8 mouse cellular contexts compared by ENCODE assay signal in genomic region chr16:64851563-64852362, GRCm38 (mm10). TPM values are rescaled to one million over a fixed set of nuclear protein-coding genes. Genes with fewer than 3 reads are reported as not detected.
DNase-seq lines count a peak whose midpoint lies in the region; ATAC-seq and TF ChIP-seq lines count a peak whose summit lies in the region.

Gene Zfp654 (minus strand): TSS chr16:64851652.
Gene Cggbp1 (plus strand): TSS chr16:64851996.

- DNase-seq in CD4-positive helper T cell, adult 2 months (ENCODE audit: low read depth, low spot score): peak; percentile 99
- DNase-seq in brain, embryonic 18.5 days (ENCODE audit: low read depth, low spot score): peak; percentile 99
- peak; percentile 100 for DNase-seq in kidney, postnatal 0 days (ENCODE audit: low spot score)
- peak; percentile 100 for DNase-seq in liver, embryonic 11.5 days (ENCODE audit: low spot score)
- peak; percentile 99 for DNase-seq in naive thymus-derived CD4-positive, alpha-beta T cell, adult 2 months (ENCODE audit: low read depth)

- H3K4me3 ChIP-seq in heart, embryonic 12.5 days: peak within 1 kb of the TSS; percentile 84
- H3K4me3 ChIP-seq in kidney, postnatal 0 days (replicated peaks; ENCODE audit: low read depth, low read length): peak within 1 kb of the TSS; percentile 87
- H3K4me3 ChIP-seq in liver, embryonic 11.5 days (ENCODE audit: low read depth, low read length): peak within 1 kb of the TSS; percentile 95
- peak within 1 kb of the TSS; percentile 94 for H3K4me3 ChIP-seq in stomach, embryonic 14.5 days (ENCODE audit: low read depth, low read length)

- peaks cover 13% of the 10 kb centered on the region; the same call in 1 of the 2 replicates for H3K4me1 ChIP-seq in heart, embryonic 12.5 days (replicated peaks)
- peaks cover 6% of the 10 kb centered on the region; the same call in 1 of the 2 replicates for H3K4me1 ChIP-seq in kidney, postnatal 0 days (replicated peaks; ENCODE audit: insufficient read depth, low read length)
- H3K4me1 ChIP-seq in liver, embryonic 11.5 days (replicated peaks; ENCODE audit: control insufficient read depth, insufficient read depth, low read length): peaks cover 7% of the 10 kb centered on the region
- peaks cover 13% of the 10 kb centered on the region for H3K4me1 ChIP-seq in stomach, embryonic 14.5 days (ENCODE audit: control insufficient read depth, insufficient read depth, low read length)

- no peaks in the 10 kb centered on the region for H3K27me3 ChIP-seq in heart, embryonic 12.5 days (replicated peaks)
- H3K27me3 ChIP-seq in kidney, postnatal 0 days (ENCODE audit: insufficient read depth, low read length): no peaks in the 10 kb centered on the region
- H3K27me3 ChIP-seq in liver, embryonic 11.5 days (replicated peaks; ENCODE audit: control insufficient read depth, insufficient read depth, low read length): no peaks in the 10 kb centered on the region
- no peaks in the 10 kb centered on the region for H3K27me3 ChIP-seq in stomach, embryonic 14.5 days (ENCODE audit: control insufficient read depth, insufficient read depth, low read length)

- peaks cover 19% of the 10 kb centered on the region for H3K36me3 ChIP-seq in heart, embryonic 12.5 days
- H3K36me3 ChIP-seq in kidney, postnatal 0 days (ENCODE audit: insufficient read depth, low read length): peaks cover 15% of the 10 kb centered on the region
- H3K36me3 ChIP-seq in liver, embryonic 11.5 days (ENCODE audit: control insufficient read depth, insufficient read depth, low read length): peaks cover 12% of the 10 kb centered on the region
- peaks cover 18% of the 10 kb centered on the region for H3K36me3 ChIP-seq in stomach, embryonic 14.5 days (ENCODE audit: control insufficient read depth, insufficient read depth, low read length)

- peak; percentile 13; the same call in 1 of the 2 replicates for TF ChIP-seq CTCF in kidney, postnatal 0 days (IDR thresholded peaks at IDR 0.05; ENCODE audit: low read depth)

- ATAC-seq in erythroid progenitor cell, adult 5-6 weeks (replicated peaks; ENCODE audit: low FRiP score, poor library complexity, severe bottlenecking): peak; percentile 96
- ATAC-seq in heart, embryonic 12.5 days (ENCODE audit: insufficient number of reproducible peaks, low FRiP score): peak; percentile 100
- peak; percentile 100 for ATAC-seq in kidney, postnatal 0 days (replicated peaks; ENCODE audit: low FRiP score, low read depth)
- peak; percentile 99 for ATAC-seq in liver, embryonic 11.5 days (replicated peaks; ENCODE audit: low FRiP score)
- ATAC-seq in stomach, embryonic 14.5 days (ENCODE audit: insufficient number of reproducible peaks, insufficient read depth, low FRiP score, low read depth): peak; percentile 100

- under 1% methylated on average over 70 of the region's 85 CpGs for WGBS in heart, embryonic 12.5 days
- WGBS in kidney, postnatal 0 days: under 1% methylated on average over 82 of the region's 85 CpGs
- 1% methylated on average over 74 of the region's 85 CpGs for WGBS in liver, embryonic 11.5 days
- WGBS in stomach, embryonic 14.5 days: 1% methylated on average over 82 of the region's 85 CpGs

- peak within 1 kb of the TSS; percentile 98 for H3K9ac ChIP-seq in heart, embryonic 12.5 days
- H3K9ac ChIP-seq in kidney, postnatal 0 days (ENCODE audit: low read depth, low read length): peak within 1 kb of the TSS; percentile 94
- peak within 1 kb of the TSS; percentile 92 for H3K9ac ChIP-seq in liver, embryonic 11.5 days (ENCODE audit: low read depth, low read length)
- peak within 1 kb of the TSS; percentile 93 for H3K9ac ChIP-seq in stomach, embryonic 14.5 days (replicated peaks; ENCODE audit: low read depth, low read length)

- peak within 1 kb of the TSS; percentile 77 for H3K4me2 ChIP-seq in heart, embryonic 12.5 days
- H3K4me2 ChIP-seq in kidney, postnatal 0 days (ENCODE audit: low read length): peak within 1 kb of the TSS; percentile 94
- peak within 1 kb of the TSS; percentile 84 for H3K4me2 ChIP-seq in liver, embryonic 11.5 days
- H3K4me2 ChIP-seq in stomach, embryonic 14.5 days (replicated peaks; ENCODE audit: low read depth, low read length): peak within 1 kb of the TSS; percentile 91

- no peaks in the 10 kb centered on the region for H3K9me3 ChIP-seq in heart, embryonic 12.5 days (replicated peaks)
- H3K9me3 ChIP-seq in kidney, postnatal 0 days (replicated peaks; ENCODE audit: low read length): no peaks in the 10 kb centered on the region
- no peaks in the 10 kb centered on the region for H3K9me3 ChIP-seq in liver, embryonic 11.5 days (ENCODE audit: control insufficient read depth, low read length)
- no peaks in the 10 kb centered on the region for H3K9me3 ChIP-seq in stomach, embryonic 14.5 days (ENCODE audit: control insufficient read depth, low read depth, low read length)

- H3K27ac ChIP-seq in heart, embryonic 12.5 days (ENCODE audit: poor library complexity, severe bottlenecking): peak within 1 kb of the TSS; percentile 97
- peak within 1 kb of the TSS; percentile 95 for H3K27ac ChIP-seq in kidney, postnatal 0 days
- H3K27ac ChIP-seq in liver, embryonic 11.5 days (ENCODE audit: low read depth, low read length): peak within 1 kb of the TSS; percentile 96
- H3K27ac ChIP-seq in stomach, embryonic 14.5 days (ENCODE audit: low read length): peak within 1 kb of the TSS; percentile 98

RNA-seq across cellular contexts. Expression of gene Zfp654, which starts in this region (rescaled TPM):
- 15.1 and 17.3 TPM in 2 replicates for total RNA-seq in erythroid progenitor cell, adult 5-6 weeks (2015; ENCODE audit: low replicate concordance)
- total RNA-seq in erythroid progenitor cell, adult 5-6 weeks (2017; ENCODE audit: low replicate concordance): 13.2 and 13.6 TPM in 2 replicates
- 10.0 and 10.3 TPM in 2 replicates for polyA plus RNA-seq in heart, embryonic 12.5 days (2016; fragmentation: Nextera tagmentation; extraction: Ambion mirVana)
- polyA plus RNA-seq in kidney, postnatal 0 days (2015; fragmentation: Nextera tagmentation; extraction: Ambion mirVana): 5.1 TPM in 2 replicates
- 7.3 and 7.8 TPM in 2 replicates for polyA plus RNA-seq in liver, embryonic 11.5 days (2014; fragmentation: Nextera tagmentation; extraction: Ambion mirVana)
- polyA plus RNA-seq in stomach, embryonic 14.5 days (2014; fragmentation: Nextera tagmentation; extraction: Ambion mirVana): 8.3 and 10.3 TPM in 2 replicates

RNA-seq across cellular contexts. Expression of gene Cggbp1, which starts in this region (rescaled TPM):
- 51.5 and 76.7 TPM in 2 replicates for total RNA-seq in erythroid progenitor cell, adult 5-6 weeks (2015; ENCODE audit: low replicate concordance)
- 54.6 and 57.1 TPM in 2 replicates for total RNA-seq in erythroid progenitor cell, adult 5-6 weeks (2017; ENCODE audit: low replicate concordance)
- 78.3 and 80.8 TPM in 2 replicates for polyA plus RNA-seq in heart, embryonic 12.5 days (2016; fragmentation: Nextera tagmentation; extraction: Ambion mirVana)
- polyA plus RNA-seq in kidney, postnatal 0 days (2015; fragmentation: Nextera tagmentation; extraction: Ambion mirVana): 64.2 and 66.4 TPM in 2 replicates
- polyA plus RNA-seq in liver, embryonic 11.5 days (2014; fragmentation: Nextera tagmentation; extraction: Ambion mirVana): 58.3 and 67.7 TPM in 2 replicates
- 84.4 and 97.6 TPM in 2 replicates for polyA plus RNA-seq in stomach, embryonic 14.5 days (2014; fragmentation: Nextera tagmentation; extraction: Ambion mirVana)

Comparison
In these comparisons a context has a peak if more than half of its experiments do, and no peak if none do; other contexts are left out.
1. Peak in every context shown above with its lines: DNase-seq, ATAC-seq, H3K4me3 ChIP-seq and H3K27ac ChIP-seq.